Mouse (Mus musculus): Measurements from ENCODE around the gene Zhx3. TPM values are rescaled to one million over a fixed set of nuclear protein-coding genes. Genes with fewer than 3 reads are reported as not detected.

Gene Zhx3
- polyA plus RNA-seq, 1 experiment from 2014 or later, result 3.1 TPM

- H3K4me2 ChIP-seq, result no peak overlapping the region
- no peak for ATAC-seq
- no peak overlapping the region for H3K27ac ChIP-seq
- 0 out of 2 replicates have a peak, but pooled peaks cover 3% of the 10 kb centered on the region for H3K4me1 ChIP-seq
- H3K9ac ChIP-seq, result no peak overlapping the region
- no peak overlapping the region for H3K4me3 ChIP-seq
- WGBS (ENCODE audit: insufficient replicate concordance), result 55% methylated on average over 18 of the region's 18 CpGs
- H3K36me3 ChIP-seq, result no peaks in the 10 kb centered on the region
- peaks cover 61% of the 10 kb centered on the region for H3K27me3 ChIP-seq (replicated peaks)
- H3K9me3 ChIP-seq (replicated peaks), result no peaks in the 10 kb centered on the region
Observed at GRCm38 (mm10) chr2:160908607-160909006, 35.8 kb upstream of the Zhx3 start.

- Histone ChIP-seq H3K36me3 (no peaks in the 10 kb centered on the region), H3K4me1 (no peaks in the 10 kb centered on the region), H3K27ac (no peak overlapping the region), H3K9ac (no peak overlapping the region), H3K27me3 (replicated peaks) (peaks cover 39% of the 10 kb centered on the region), H3K9me3 (replicated peaks) (no peaks in the 10 kb centered on the region), H3K4me3 (no peak overlapping the region), H3K4me2 (no peak overlapping the region)
- 53% methylated on average over 5 of the region's 5 CpGs for WGBS (ENCODE audit: insufficient replicate concordance)
- no peak for ATAC-seq
Observed at GRCm38 (mm10) chr2:160906101-160906500, 33.3 kb upstream of the Zhx3 start.

GRCm38 (mm10) chr2:160905301-160905700 is 32.5 kb upstream of the Zhx3 start:
- H3K9me3 ChIP-seq (replicated peaks), result no peaks in the 10 kb centered on the region
- no peak overlapping the region for H3K27ac ChIP-seq
- no peak overlapping the region for H3K4me2 ChIP-seq
- no peak for ATAC-seq
- no peaks in the 10 kb centered on the region for H3K4me1 ChIP-seq
- 82% methylated on average over 12 of the region's 12 CpGs for WGBS (ENCODE audit: insufficient replicate concordance)
- H3K9ac ChIP-seq, result no peak overlapping the region
- H3K4me3 ChIP-seq, result no peak overlapping the region
- no peaks in the 10 kb centered on the region for H3K36me3 ChIP-seq
- peaks cover 31% of the 10 kb centered on the region for H3K27me3 ChIP-seq (replicated peaks)

- 50% methylated on average over 7 of the region's 7 CpGs for WGBS (ENCODE audit: insufficient replicate concordance)
- ATAC-seq, result no peak
Observed at GRCm38 (mm10) chr2:160901656-160902412, 29.0 kb upstream of the Zhx3 start.

GRCm38 (mm10) chr2:160891697-160892096 is 18.9 kb upstream of the Zhx3 start:
- no peak overlapping the region for H3K9ac ChIP-seq
- H3K36me3 ChIP-seq, result no peaks in the 10 kb centered on the region
- ATAC-seq, result no peak
- peaks cover 11% of the 10 kb centered on the region for H3K4me1 ChIP-seq
- no peak overlapping the region for H3K4me2 ChIP-seq
- 70% methylated on average over 9 of the region's 9 CpGs for WGBS (ENCODE audit: insufficient replicate concordance)
- H3K4me3 ChIP-seq, result no peak overlapping the region
- H3K27me3 ChIP-seq (replicated peaks), result peaks cover 20% of the 10 kb centered on the region
- no peak overlapping the region for H3K27ac ChIP-seq
- no peaks in the 10 kb centered on the region for H3K9me3 ChIP-seq (replicated peaks)

More at GRCm38 (mm10) chr2:160901656-160902412, 29.0 kb upstream of the Zhx3 start:
- Histone ChIP-seq H3K36me3 (no peaks in the 10 kb centered on the region), H3K9ac (no peak overlapping the region), H3K4me1 (no peaks in the 10 kb centered on the region), H3K27me3 (replicated peaks) (0 out of 2 replicates have a peak, but pooled peaks cover 3% of the 10 kb centered on the region), H3K4me3 (no peak overlapping the region), H3K9me3 (replicated peaks) (no peaks in the 10 kb centered on the region), H3K4me2 (no peak overlapping the region), H3K27ac (no peak overlapping the region)

GRCm38 (mm10) chr2:160891045-160891444 is 18.2 kb upstream of the Zhx3 start:
- Histone ChIP-seq H3K27me3 (replicated peaks) (peaks cover 20% of the 10 kb centered on the region), H3K4me1 (peaks cover 11% of the 10 kb centered on the region), H3K4me2 (no peak overlapping the region), H3K27ac (no peak overlapping the region), H3K9ac (no peak overlapping the region), H3K9me3 (replicated peaks) (no peaks in the 10 kb centered on the region), H3K36me3 (no peaks in the 10 kb centered on the region), H3K4me3 (no peak overlapping the region)
- ATAC-seq, result no peak
- 64% methylated on average over 5 of the region's 5 CpGs for WGBS (ENCODE audit: insufficient replicate concordance)

- 2% methylated on average over 26 of the region's 26 CpGs for WGBS (ENCODE audit: insufficient replicate concordance)
- no peaks in the 10 kb centered on the region for H3K36me3 ChIP-seq
- H3K9ac ChIP-seq, result peak overlapping the region; percentile 60
- H3K4me1 ChIP-seq, result peaks cover 11% of the 10 kb centered on the region
- H3K27me3 ChIP-seq (replicated peaks), result peaks cover 20% of the 10 kb centered on the region
- H3K4me3 ChIP-seq, result peak overlapping the region; percentile 57
- peak; percentile 80 for ATAC-seq
- H3K4me2 ChIP-seq, result peak overlapping the region; percentile 85
- H3K9me3 ChIP-seq (replicated peaks), result no peaks in the 10 kb centered on the region
- no peak overlapping the region; the same call in 1 of the 2 replicates for H3K27ac ChIP-seq
Observed at GRCm38 (mm10) chr2:160887859-160888258, 15.1 kb upstream of the Zhx3 start.

GRCm38 (mm10) chr2:160887284-160887683 is 14.5 kb upstream of the Zhx3 start:
- peak overlapping the region; percentile 60; the same call in 1 of the 2 replicates for H3K9ac ChIP-seq
- no peaks in the 10 kb centered on the region for H3K36me3 ChIP-seq
- 1% methylated on average over 11 of the region's 11 CpGs for WGBS (ENCODE audit: insufficient replicate concordance)

GRCm38 (mm10) chr2:160886221-160886620 is 13.4 kb upstream of the Zhx3 start:
- ATAC-seq, result no peak

More at GRCm38 (mm10) chr2:160887284-160887683, 14.5 kb upstream of the Zhx3 start:
- ATAC-seq, result peak; percentile 77
- no peaks in the 10 kb centered on the region for H3K9me3 ChIP-seq (replicated peaks)
- H3K27me3 ChIP-seq (replicated peaks), result peaks cover 20% of the 10 kb centered on the region
- peak overlapping the region; percentile 85 for H3K4me2 ChIP-seq
- H3K27ac ChIP-seq, result no peak overlapping the region; the same call in 1 of the 2 replicates
- peaks cover 11% of the 10 kb centered on the region for H3K4me1 ChIP-seq
- peak overlapping the region; percentile 57 for H3K4me3 ChIP-seq

GRCm38 (mm10) chr2:160884830-160885229 is 12.0 kb upstream of the Zhx3 start:
- peaks cover 11% of the 10 kb centered on the region for H3K4me1 ChIP-seq
- 20% methylated on average over 1 of the region's 2 CpGs for WGBS (ENCODE audit: insufficient replicate concordance)
- no peak overlapping the region for H3K4me2 ChIP-seq
- no peak for ATAC-seq
- H3K9ac ChIP-seq, result no peak overlapping the region
- no peaks in the 10 kb centered on the region for H3K9me3 ChIP-seq (replicated peaks)
- no peak overlapping the region for H3K27ac ChIP-seq
- no peaks in the 10 kb centered on the region for H3K36me3 ChIP-seq
- no peak overlapping the region for H3K4me3 ChIP-seq
- peaks cover 15% of the 10 kb centered on the region for H3K27me3 ChIP-seq (replicated peaks)

More at GRCm38 (mm10) chr2:160886221-160886620, 13.4 kb upstream of the Zhx3 start:
- WGBS (ENCODE audit: insufficient replicate concordance), result 60% methylated on average over 3 of the region's 3 CpGs
- Histone ChIP-seq H3K36me3 (no peaks in the 10 kb centered on the region), H3K4me3 (no peak overlapping the region), H3K27me3 (replicated peaks) (peaks cover 20% of the 10 kb centered on the region), H3K9ac (no peak overlapping the region), H3K4me1 (peaks cover 11% of the 10 kb centered on the region), H3K27ac (no peak overlapping the region), H3K4me2 (no peak overlapping the region), H3K9me3 (replicated peaks) (no peaks in the 10 kb centered on the region)

- no peak for ATAC-seq
- Histone ChIP-seq H3K9ac (no peak overlapping the region), H3K4me2 (no peak overlapping the region), H3K9me3 (replicated peaks) (no peaks in the 10 kb centered on the region), H3K4me3 (no peak overlapping the region), H3K27ac (no peak overlapping the region), H3K4me1 (peaks cover 11% of the 10 kb centered on the region), H3K27me3 (replicated peaks) (peaks cover 7% of the 10 kb centered on the region), H3K36me3 (no peaks in the 10 kb centered on the region)
- WGBS (ENCODE audit: insufficient replicate concordance), result 67% methylated on average over 4 of the region's 4 CpGs
Observed at GRCm38 (mm10) chr2:160883912-160884311, 11.1 kb upstream of the Zhx3 start.

GRCm38 (mm10) chr2:160882436-160882835 is 9.6 kb upstream of the Zhx3 start:
- Histone ChIP-seq H3K9me3 (replicated peaks) (no peaks in the 10 kb centered on the region), H3K36me3 (no peaks in the 10 kb centered on the region), H3K9ac (no peak overlapping the region), H3K27me3 (replicated peaks) (no peaks in the 10 kb centered on the region), H3K4me3 (no peak overlapping the region), H3K4me1 (peaks cover under 1% of the 10 kb centered on the region; the same call in 1 of the 2 replicates), H3K27ac (no peak overlapping the region), H3K4me2 (no peak overlapping the region)
- 60% methylated on average over 5 of the region's 5 CpGs for WGBS (ENCODE audit: insufficient replicate concordance)
- no peak for ATAC-seq

All from liver, embryonic 12.5 days (tissue).